Mouse (Mus musculus) kidney, adult 2 months (tissue): ENCODE measurements around the gene Rmi2.
"Not testable (repeated sequence)": the region's sequence is repeated elsewhere in the genome, so short reads cannot be mapped to it uniquely, and the experiment has no call there.

Source experiments
- CTCF ChIP-seq: fragments of 200-500 bp; conservative IDR thresholded peaks from 2 replicates; pipeline ENCODE4 v1.5.1; 2011; ENCODE audit warnings: low read depth, mild to moderate bottlenecking, control low read depth, low read length, moderate library complexity, mixed read lengths; ENCODE audit not compliant: insufficient read depth, insufficient read length
- POLR2A ChIP-seq: fragments of 200-500 bp; IDR thresholded peaks from one replicate; pipeline ENCODE4 v1.6.1; 2011; ENCODE audit warnings: low read depth, low read length, control low read depth

DNA sequence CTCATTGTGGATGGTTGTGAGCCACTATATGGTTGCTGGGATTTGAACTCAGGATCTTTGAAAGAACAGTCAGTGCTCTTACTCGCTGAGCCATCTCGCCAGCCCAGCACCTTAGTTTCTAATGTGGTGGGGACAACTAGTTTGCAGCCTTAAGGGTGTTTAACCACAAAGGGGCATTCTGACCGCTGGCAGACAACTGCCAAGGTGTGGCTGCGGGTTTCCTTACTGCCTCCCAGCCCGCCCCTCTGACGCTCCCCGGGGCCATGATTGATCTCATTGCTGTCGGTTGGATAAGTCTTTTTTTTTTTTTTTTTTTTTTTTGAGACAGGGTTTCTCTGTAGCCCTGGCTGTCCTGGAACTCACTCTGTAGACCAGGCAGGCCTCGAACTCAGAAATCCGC, 17.4 kb downstream of the Rmi2 start:
- TF ChIP-seq CTCF, POLR2A: not testable (repeated sequence)
